Mouse (Mus musculus): ENCODE data around the gene Ccser2.
A peak's percentile ranks its signal among the peaks of the same experiment; 100 is the strongest.

- TF ChIP-seq CTCF (conservative IDR thresholded peaks at IDR 0.05 in 1 of 2, IDR thresholded peaks at IDR 0.05 in 1 of 2; ENCODE audit: low read depth in 2 of 2, low read length in 2 of 2): no peak
- TF ChIP-seq TBP (conservative IDR thresholded peaks at IDR 0.05; ENCODE audit: low read depth, low read length): 0 out of 2 replicates have a peak, but pooled peaks have one; percentile 34
- peak; percentile 41 for TF ChIP-seq POLR2A (IDR thresholded peaks at IDR 0.05; ENCODE audit: low read depth, low read length)
- TF ChIP-seq CHD2 (IDR thresholded peaks at IDR 0.05; ENCODE audit: low read length): no peak; the same call in none of the 2 replicates
- TF ChIP-seq JUND (conservative IDR thresholded peaks at IDR 0.05; ENCODE audit: low read depth, low read length): peak; percentile 100
These were observed 6.1 kb downstream of the Ccser2 start for GRCm38 (mm10) chr14:36962477-36962876.
